Mouse (Mus musculus) hindbrain, embryonic 13.5 days (tissue): ENCODE data around the gene Kcng4. TPM values are rescaled to one million over a fixed set of nuclear protein-coding genes. Genes with fewer than 3 reads are reported as not detected.

Source experiments
- ATAC-seq: fragments of 200-750 bp; cut with Nextera tagmentation; 2 replicates; pipeline ENCODE4 v1.8.0; 2017; ENCODE audit warnings: moderate TSS enrichment; ENCODE audit not compliant: low FRiP score
- H3K27ac ChIP-seq: fragments of 300-500 bp; sonication (generic); 2 replicates; pipeline ENCODE4 v1.5.1; 2015; ENCODE audit warnings: inconsistent platforms, mild to moderate bottlenecking, moderate library complexity
- H3K27me3 ChIP-seq: fragments of 300-500 bp; sonication (generic); 2 replicates; pipeline ENCODE4 v1.6.1; 2015; ENCODE audit warnings: mild to moderate bottlenecking, inconsistent platforms
- H3K36me3 ChIP-seq: fragments of 300-500 bp; sonication (generic); 2 replicates; pipeline ENCODE4 v1.6.1; 2015; ENCODE audit warnings: mild to moderate bottlenecking, inconsistent platforms
- H3K4me1 ChIP-seq: fragments of 300-500 bp; sonication (generic); replicated peaks from 2 replicates; pipeline ENCODE4 v1.6.1; 2015; ENCODE audit warnings: inconsistent platforms
- H3K4me2 ChIP-seq: fragments of 300-500 bp; sonication (generic); 2 replicates; pipeline ENCODE4 v1.6.1; 2015; ENCODE audit warnings: inconsistent platforms, mild to moderate bottlenecking, moderate library complexity
- H3K4me3 ChIP-seq: fragments of 300-500 bp; sonication (generic); 2 replicates; pipeline ENCODE4 v1.5.1; 2015; ENCODE audit warnings: mild to moderate bottlenecking, inconsistent platforms
- H3K9ac ChIP-seq: fragments of 300-500 bp; sonication (generic); 2 replicates; pipeline ENCODE4 v1.6.1; 2015; ENCODE audit warnings: mild to moderate bottlenecking, inconsistent platforms
- H3K9me3 ChIP-seq: fragments of 300-500 bp; sonication (generic); 2 replicates; pipeline ENCODE4 v1.6.1; 2016; ENCODE audit warnings: inconsistent platforms
- WGBS: fragments of 180-500 bp; shearing (Covaris S2); methylation state at CpG from one replicate; pipeline ENCODE4 v1.1.7; 2015; 5-methylcytosine and 5-hydroxymethylcytosine counted together
- polyA plus RNA-seq: library from polyadenylated mRNA; unstranded; fragments of >200 nt; fragmentation: Nextera tagmentation; extraction: Ambion mirVana; gene quantifications from 2 replicates; pipeline ENCODE4 v1.2.1, GENCODE M21; 2015

Kcng4 gene
- polyA plus RNA-seq, 1 experiment from 2014 or later: not detected

GRCm38 (mm10) chr8:119623744-119624143, 11.7 kb downstream of the Kcng4 start:
- 83% methylated on average over 1 of the region's 1 CpGs for WGBS
- H3K4me1 ChIP-seq: peaks cover 10% of the 10 kb centered on the region
- H3K9me3 ChIP-seq: no peaks in the 10 kb centered on the region
- H3K9ac ChIP-seq: no peak overlapping the region
- no peak overlapping the region for H3K4me3 ChIP-seq
- no peak overlapping the region for H3K27ac ChIP-seq
- no peaks in the 10 kb centered on the region for H3K36me3 ChIP-seq
- H3K27me3 ChIP-seq: 0 out of 2 replicates have a peak, but pooled peaks cover 3% of the 10 kb centered on the region
- no peak for ATAC-seq
- no peak overlapping the region for H3K4me2 ChIP-seq

GRCm38 (mm10) chr8:119623061-119623460, 12.4 kb downstream of the Kcng4 start:
- no peak for ATAC-seq
- H3K9ac ChIP-seq: no peak overlapping the region
- no peak overlapping the region for H3K4me3 ChIP-seq
- H3K27me3 ChIP-seq: 0 out of 2 replicates have a peak, but pooled peaks cover 3% of the 10 kb centered on the region
- 85% methylated on average over 8 of the region's 8 CpGs for WGBS
- no peak overlapping the region for H3K27ac ChIP-seq
- no peaks in the 10 kb centered on the region for H3K36me3 ChIP-seq
- H3K4me2 ChIP-seq: no peak overlapping the region
- no peaks in the 10 kb centered on the region for H3K9me3 ChIP-seq
- H3K4me1 ChIP-seq: peaks cover 9% of the 10 kb centered on the region

- H3K4me3 ChIP-seq: no peak overlapping the region
- peaks cover 4% of the 10 kb centered on the region; the same call in 1 of the 2 replicates for H3K4me1 ChIP-seq
- no peak overlapping the region for H3K9ac ChIP-seq
- H3K36me3 ChIP-seq: no peaks in the 10 kb centered on the region
- no peak overlapping the region for H3K4me2 ChIP-seq
- 55% methylated on average over 4 of the region's 4 CpGs for WGBS
- no peak for ATAC-seq
- H3K27ac ChIP-seq: no peak overlapping the region
- H3K9me3 ChIP-seq: no peaks in the 10 kb centered on the region
- 0 out of 2 replicates have a peak, but pooled peaks cover 3% of the 10 kb centered on the region for H3K27me3 ChIP-seq
Measured at GRCm38 (mm10) chr8:119622555-119622954, 12.9 kb downstream of the Kcng4 start.

- no peaks in the 10 kb centered on the region for H3K9me3 ChIP-seq
- 90% methylated on average over 14 of the region's 14 CpGs for WGBS
- no peak overlapping the region for H3K9ac ChIP-seq
- H3K4me2 ChIP-seq: no peak overlapping the region
- 0 out of 2 replicates have a peak, but pooled peaks cover 2% of the 10 kb centered on the region for H3K4me1 ChIP-seq
- 0 out of 2 replicates have a peak, but pooled peaks cover 3% of the 10 kb centered on the region for H3K27me3 ChIP-seq
- no peak overlapping the region for H3K27ac ChIP-seq
- ATAC-seq: no peak
- H3K36me3 ChIP-seq: no peaks in the 10 kb centered on the region
- H3K4me3 ChIP-seq: no peak overlapping the region
Measured at GRCm38 (mm10) chr8:119620848-119621465, 14.5 kb downstream of the Kcng4 start.

GRCm38 (mm10) chr8:119620116-119620840, 15.2 kb downstream of the Kcng4 start:
- no peak overlapping the region for H3K4me2 ChIP-seq
- H3K36me3 ChIP-seq: no peaks in the 10 kb centered on the region

GRCm38 (mm10) chr8:119618887-119619286, 16.6 kb downstream of the Kcng4 start:
- 0 out of 2 replicates have a peak, but pooled peaks cover 1% of the 10 kb centered on the region for H3K27me3 ChIP-seq
- H3K27ac ChIP-seq: no peak overlapping the region
- no peak overlapping the region for H3K4me2 ChIP-seq
- no peak overlapping the region for H3K4me3 ChIP-seq
- H3K9ac ChIP-seq: no peak overlapping the region
- no peaks in the 10 kb centered on the region for H3K9me3 ChIP-seq
- WGBS: 73% methylated on average over 5 of the region's 5 CpGs
- no peak for ATAC-seq
- H3K4me1 ChIP-seq: no peaks in the 10 kb centered on the region
- no peaks in the 10 kb centered on the region for H3K36me3 ChIP-seq

More at GRCm38 (mm10) chr8:119620116-119620840, 15.2 kb downstream of the Kcng4 start:
- no peak overlapping the region for H3K9ac ChIP-seq
- H3K9me3 ChIP-seq: no peaks in the 10 kb centered on the region
- no peak overlapping the region for H3K4me3 ChIP-seq
- WGBS: 77% methylated on average over 6 of the region's 6 CpGs
- 0 out of 2 replicates have a peak, but pooled peaks cover 3% of the 10 kb centered on the region for H3K27me3 ChIP-seq
- ATAC-seq: no peak
- H3K4me1 ChIP-seq: no peaks in the 10 kb centered on the region
- no peak overlapping the region for H3K27ac ChIP-seq

- Histone ChIP-seq H3K9me3 (no peaks in the 10 kb centered on the region), H3K27ac (no peak overlapping the region), H3K4me1 (no peaks in the 10 kb centered on the region), H3K9ac (no peak overlapping the region), H3K27me3 (no peaks in the 10 kb centered on the region), H3K4me2 (no peak overlapping the region), H3K4me3 (no peak overlapping the region), H3K36me3 (no peaks in the 10 kb centered on the region)
- 86% methylated on average over 5 of the region's 5 CpGs for whole genome bisulfite sequencing
- ATAC-seq: no peak
Measured at GRCm38 (mm10) chr8:119617586-119617985, 17.9 kb downstream of the Kcng4 start.

GRCm38 (mm10) chr8:119616811-119617210, 18.7 kb downstream of the Kcng4 start:
- Histone ChIP-seq H3K27ac (no peak overlapping the region), H3K36me3 (no peaks in the 10 kb centered on the region), H3K9ac (no peak overlapping the region), H3K9me3 (no peaks in the 10 kb centered on the region), H3K4me2 (no peak overlapping the region), H3K4me3 (no peak overlapping the region), H3K27me3 (no peaks in the 10 kb centered on the region), H3K4me1 (no peaks in the 10 kb centered on the region)
- no peak for ATAC-seq
- 91% methylated on average over 4 of the region's 4 CpGs for whole genome bisulfite sequencing

- no peak overlapping the region for H3K4me3 ChIP-seq
- WGBS: 80% methylated on average over 7 of the region's 7 CpGs
- no peak overlapping the region for H3K4me2 ChIP-seq
- ATAC-seq: no peak
- no peak overlapping the region for H3K27ac ChIP-seq
- H3K27me3 ChIP-seq: no peaks in the 10 kb centered on the region
- H3K36me3 ChIP-seq: no peaks in the 10 kb centered on the region
- H3K4me1 ChIP-seq: no peaks in the 10 kb centered on the region
- no peaks in the 10 kb centered on the region for H3K9me3 ChIP-seq
- H3K9ac ChIP-seq: no peak overlapping the region
Measured at GRCm38 (mm10) chr8:119616358-119616757, 19.1 kb downstream of the Kcng4 start.

GRCm38 (mm10) chr8:119615096-119615495, 20.4 kb downstream of the Kcng4 start:
- no peak for ATAC-seq
- H3K4me3 ChIP-seq: no peak overlapping the region
- 69% methylated on average over 14 of the region's 14 CpGs for WGBS
- no peaks in the 10 kb centered on the region for H3K4me1 ChIP-seq
- H3K27ac ChIP-seq: no peak overlapping the region
- no peak overlapping the region for H3K9ac ChIP-seq
- H3K4me2 ChIP-seq: no peak overlapping the region
- no peaks in the 10 kb centered on the region for H3K9me3 ChIP-seq
- no peaks in the 10 kb centered on the region for H3K36me3 ChIP-seq
- H3K27me3 ChIP-seq: no peaks in the 10 kb centered on the region

- H3K4me1 ChIP-seq: no peaks in the 10 kb centered on the region
- H3K9ac ChIP-seq: no peak within 1 kb of the TSS
- H3K4me2 ChIP-seq: no peak within 1 kb of the TSS
- no peak within 1 kb of the TSS for H3K4me3 ChIP-seq
- 85% methylated on average over 26 of the region's 26 CpGs for WGBS
- no peak within 1 kb of the TSS for H3K27ac ChIP-seq
- H3K36me3 ChIP-seq: no peaks in the 10 kb centered on the region
- ATAC-seq: no peak
- H3K9me3 ChIP-seq: no peaks in the 10 kb centered on the region
- H3K27me3 ChIP-seq: no peaks in the 10 kb centered on the region
Measured at GRCm38 (mm10) chr8:119612471-119612870, 23.0 kb downstream of the Kcng4 start, which contains the start of gene Adad2. TSS of gene Adad2 (plus strand) at chr8:119612747.

GRCm38 (mm10) chr8:119606224-119606623, 29.3 kb downstream of the Kcng4 start:
- H3K27ac ChIP-seq: no peak overlapping the region
- ATAC-seq: no peak
- no peak overlapping the region for H3K4me2 ChIP-seq
- H3K4me1 ChIP-seq: peaks cover 11% of the 10 kb centered on the region
- WGBS: 92% methylated on average over 2 of the region's 2 CpGs
- H3K36me3 ChIP-seq: peaks cover 17% of the 10 kb centered on the region
- H3K27me3 ChIP-seq: no peaks in the 10 kb centered on the region
- H3K9ac ChIP-seq: no peak overlapping the region
- no peak overlapping the region for H3K4me3 ChIP-seq
- no peaks in the 10 kb centered on the region for H3K9me3 ChIP-seq
